Mouse (Mus musculus): Measurements from ENCODE around the gene Elovl2.
"Not testable (repeated sequence)": the region's sequence is repeated elsewhere in the genome, so short reads cannot be mapped to it uniquely, and the experiment has no call there.

Gene Elovl2

DNA sequence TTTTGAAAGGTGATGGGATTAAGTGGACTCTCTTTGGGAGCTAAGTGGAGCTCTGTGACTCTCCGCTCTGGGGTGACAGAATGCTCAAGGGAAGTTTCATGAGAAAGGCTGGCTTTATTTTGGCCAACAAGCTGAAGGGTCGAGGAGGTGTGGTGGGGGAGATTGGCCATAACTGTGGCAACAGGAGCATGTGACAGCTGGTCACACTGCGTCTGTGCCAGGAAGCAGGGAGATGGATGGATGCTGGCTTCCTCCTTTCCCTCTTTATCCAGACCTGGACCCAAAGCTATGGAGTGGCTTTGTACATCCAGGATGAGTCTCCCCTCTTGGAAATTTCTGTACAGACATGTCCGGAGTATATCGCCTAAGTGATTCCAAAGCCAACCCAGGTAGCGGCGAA, 13.0 kb upstream of the Elovl2 start:
- no peak for DNase-seq (ENCODE audit: low read depth)

DNA sequence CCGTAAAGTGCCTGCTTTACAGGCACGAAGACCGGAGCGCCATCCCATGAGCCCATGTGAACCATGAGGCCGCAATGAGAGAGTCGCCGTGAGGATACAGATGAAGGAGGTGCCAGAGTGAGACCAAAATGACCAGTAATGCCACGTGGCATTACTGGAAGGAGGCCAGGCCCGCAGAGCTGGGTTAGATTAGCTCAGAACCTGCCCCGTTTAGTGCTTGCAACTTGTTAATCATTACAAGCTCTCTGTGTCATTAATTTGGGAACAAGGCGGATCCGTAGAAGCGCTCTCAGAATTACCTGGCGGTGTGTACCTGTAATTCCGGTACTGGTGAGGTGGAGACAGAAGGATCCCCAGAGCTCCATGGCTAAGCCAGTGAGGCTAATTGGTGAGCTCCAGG, 12.0 kb upstream of the Elovl2 start:
- DNase-seq (ENCODE audit: low read depth), result no peak

DNA sequence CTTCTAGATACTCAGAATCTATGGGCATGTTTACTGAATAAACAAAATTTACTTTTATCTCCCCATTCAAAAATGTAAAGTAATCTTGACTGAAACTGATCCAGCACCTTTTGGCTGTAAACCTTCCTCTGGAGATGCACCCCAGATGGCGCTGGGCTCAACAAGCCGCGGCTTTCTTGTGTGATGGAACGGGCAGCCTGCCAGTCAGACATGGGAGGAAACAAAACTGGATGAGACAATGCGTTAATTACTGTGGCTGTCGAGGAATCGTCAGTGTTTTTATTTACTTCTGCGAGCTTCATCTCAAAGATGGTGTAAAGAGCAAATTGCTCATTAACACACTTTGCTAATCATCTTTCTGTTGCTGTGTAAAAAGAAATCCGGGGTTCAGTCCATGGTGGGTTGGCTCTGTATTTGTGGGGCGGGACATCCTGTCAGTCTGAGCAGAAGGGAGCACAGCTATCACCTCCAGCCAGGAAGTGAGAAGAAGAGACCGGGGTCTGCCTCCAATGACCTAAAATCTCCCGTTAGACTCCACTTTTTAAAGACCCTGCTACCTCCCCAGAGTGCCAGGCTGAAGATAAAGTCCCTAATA, 11.3 kb upstream of the Elovl2 start:
- no peak for DNase-seq (ENCODE audit: low read depth)

DNA sequence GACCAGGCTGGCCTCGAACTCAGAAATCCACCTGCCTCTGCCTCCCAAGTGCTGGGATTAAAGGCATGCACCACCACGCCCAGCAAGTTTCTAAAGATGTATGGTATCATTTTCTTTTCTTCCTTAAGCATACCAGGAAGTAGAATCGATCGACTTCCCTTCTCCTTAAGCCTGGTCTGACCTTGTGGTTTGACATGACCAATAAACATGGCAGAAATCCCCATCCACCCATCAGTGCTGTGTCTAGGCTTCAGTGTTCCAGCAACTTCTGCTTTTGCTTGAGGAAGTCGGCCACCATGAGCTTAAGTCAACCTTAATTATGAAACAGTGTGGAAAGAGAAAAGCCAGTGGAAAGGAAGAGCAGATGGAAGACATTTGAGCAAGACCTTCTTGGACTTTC, 10.1 kb upstream of the Elovl2 start:
- DNase-seq (ENCODE audit: low read depth), result no peak

GRCm38 (mm10) chr13:41228060-41228459, 7.9 kb upstream of the Elovl2 start:
- no peak for DNase-seq (ENCODE audit: low read depth)

GRCm38 (mm10) chr13:41226513-41226912, 6.3 kb upstream of the Elovl2 start:
- DNase-seq (ENCODE audit: low read depth), result no peak

DNA sequence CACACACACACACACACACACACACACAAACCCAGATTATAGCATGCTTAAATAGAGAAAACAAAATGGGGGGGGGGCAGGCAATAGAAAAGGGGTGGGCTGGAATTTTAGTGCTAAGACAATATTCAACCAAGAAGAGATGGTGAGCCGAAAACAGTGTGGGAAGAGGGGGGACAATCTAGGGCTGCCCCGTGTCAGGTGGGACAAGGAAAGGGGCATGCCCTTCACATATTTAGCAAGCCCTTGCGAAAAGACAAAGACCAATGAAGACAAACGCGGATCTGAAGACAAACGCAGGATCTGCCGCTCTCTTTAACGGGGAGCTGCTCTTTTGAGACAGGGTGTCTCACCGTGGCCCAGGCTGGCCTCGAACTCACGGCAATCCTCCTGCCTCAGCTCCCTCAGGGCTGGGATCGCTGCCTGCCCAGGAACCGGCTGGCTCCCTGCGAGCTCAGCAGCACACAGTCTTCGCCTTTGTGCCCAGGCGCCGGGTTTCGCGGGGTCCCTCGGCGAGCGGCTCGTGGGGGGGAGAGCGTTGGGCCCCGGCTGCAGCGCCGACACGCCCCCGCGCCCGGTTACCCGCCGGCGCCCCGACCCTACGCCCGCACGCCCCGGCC, 410 bp downstream of the Elovl2 start:
- DNase-seq (ENCODE audit: low read depth), result no peak

- DNase-seq (ENCODE audit: low read depth), result no peak
Observed at GRCm38 (mm10) chr13:41219056-41219455, 1.1 kb downstream of the Elovl2 start.

- no peak for DNase-seq (ENCODE audit: low read depth)
Observed at GRCm38 (mm10) chr13:41216236-41216635, 4.0 kb downstream of the Elovl2 start.

- DNase-seq (ENCODE audit: low read depth), result no peak
Observed at GRCm38 (mm10) chr13:41215669-41216068, 4.5 kb downstream of the Elovl2 start.

DNA sequence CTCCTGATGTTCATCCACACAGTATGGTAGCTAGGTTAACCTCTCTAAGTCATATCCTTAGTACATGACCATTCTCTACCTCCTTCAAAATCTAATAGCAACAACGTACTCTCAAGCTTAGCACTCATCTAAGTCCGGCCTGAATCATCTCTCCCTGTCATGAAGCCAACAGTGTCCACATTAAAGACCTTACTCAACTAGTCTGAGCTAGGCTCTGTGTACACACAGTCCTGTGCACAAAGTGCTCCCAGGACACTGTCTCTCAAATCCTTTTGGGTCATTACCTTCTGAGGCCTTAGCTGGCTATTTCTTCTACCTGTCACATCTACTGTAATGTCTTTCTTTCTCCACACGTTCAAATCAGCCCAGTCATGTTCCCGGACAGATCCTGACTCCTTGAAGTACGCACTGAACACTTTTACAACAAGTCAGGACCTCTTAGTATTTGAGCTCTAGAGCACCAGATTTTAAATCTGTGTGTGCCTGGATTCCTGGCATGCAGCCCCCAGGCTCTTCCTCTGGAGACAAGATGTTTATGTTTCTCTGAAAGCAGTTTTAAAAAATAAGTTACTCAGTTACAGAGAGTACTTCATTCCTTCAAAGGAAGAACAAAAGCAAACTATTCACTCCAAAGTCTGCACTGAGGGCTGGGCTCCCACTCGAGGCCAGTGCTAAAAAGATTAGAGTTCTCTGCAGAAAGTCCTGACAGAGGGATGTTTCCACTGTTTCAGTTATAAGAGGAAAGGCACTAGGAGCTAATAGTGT, 7.5 kb downstream of the Elovl2 start:
- no peak for DNase-seq (ENCODE audit: low read depth)

DNA sequence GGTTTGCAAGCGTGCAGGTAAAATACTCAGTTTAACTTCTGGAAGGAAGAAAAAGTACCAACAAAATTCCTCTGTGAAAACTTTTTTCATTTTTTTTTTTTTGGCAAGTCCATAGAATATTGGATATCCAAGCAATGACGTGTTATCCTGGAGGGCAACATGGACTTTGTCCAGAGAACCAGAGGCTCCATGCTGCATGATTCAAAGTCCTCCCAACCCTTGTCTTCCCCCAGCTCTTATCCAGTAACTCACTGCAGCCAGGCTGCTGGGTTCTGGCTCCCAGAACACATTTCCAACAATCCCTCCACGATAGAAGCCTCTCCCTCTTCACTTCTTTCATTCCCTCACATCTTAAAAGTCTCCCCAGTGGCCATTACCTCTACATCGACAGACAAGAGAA, 8.9 kb downstream of the Elovl2 start:
- DNase-seq (ENCODE audit: low read depth), result no peak

DNA sequence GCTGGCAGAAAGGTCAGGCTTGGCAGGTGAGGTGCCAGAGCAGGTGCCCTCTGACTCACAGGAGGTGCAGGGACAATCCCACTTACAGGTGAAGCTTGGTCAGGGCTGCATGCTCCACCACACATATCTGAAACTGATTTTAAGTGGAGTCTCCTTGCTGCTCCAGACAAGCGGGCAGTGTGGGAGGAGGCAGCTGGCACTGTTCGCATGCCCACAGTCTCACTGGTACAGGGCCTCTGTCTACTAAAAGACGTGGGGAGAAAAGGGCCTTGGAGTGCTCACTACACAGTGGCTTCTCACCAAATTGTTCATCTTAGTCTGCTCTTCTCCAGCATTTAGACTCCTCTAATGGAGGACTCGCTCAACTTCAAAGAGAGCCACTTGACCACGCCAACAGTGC, 14.0 kb downstream of the Elovl2 start:
- DNase-seq (ENCODE audit: low read depth), result no peak

- DNase-seq (ENCODE audit: low read depth), result not testable (repeated sequence)
Observed at GRCm38 (mm10) chr13:41205568-41205967, 14.6 kb downstream of the Elovl2 start.

GRCm38 (mm10) chr13:41203691-41204090, 16.5 kb downstream of the Elovl2 start:
- no peak for DNase-seq (ENCODE audit: low read depth)

- DNase-seq (ENCODE audit: low read depth), result no peak
Observed at GRCm38 (mm10) chr13:41203289-41203688, 16.9 kb downstream of the Elovl2 start.

GRCm38 (mm10) chr13:41200861-41201260, 19.3 kb downstream of the Elovl2 start:
- no peak for DNase-seq (ENCODE audit: low read depth)

- no peak for DNase-seq (ENCODE audit: low read depth)
Observed at GRCm38 (mm10) chr13:41195640-41196333, 24.4 kb downstream of the Elovl2 start.

- no peak for DNase-seq (ENCODE audit: low read depth)
Observed at GRCm38 (mm10) chr13:41187886-41188285, 32.3 kb downstream of the Elovl2 start.

DNA sequence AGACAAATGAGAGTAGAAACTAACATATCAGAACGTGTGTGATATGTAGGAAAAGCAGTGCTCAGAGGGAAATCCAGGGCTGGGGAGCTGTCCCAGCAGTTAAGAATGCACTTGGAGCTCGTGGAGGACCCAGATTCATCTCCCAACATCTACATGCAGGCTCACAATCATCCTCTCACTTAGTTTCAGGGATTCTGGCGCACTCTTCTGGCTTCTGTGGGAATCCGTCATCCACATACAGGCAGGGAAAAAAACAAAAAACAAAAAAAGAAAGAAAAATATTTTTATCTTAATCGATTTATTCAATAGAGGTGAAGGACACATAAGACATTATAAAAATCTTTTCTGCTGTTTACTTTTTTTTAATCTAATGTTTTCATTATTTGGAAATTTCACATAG, 61.8 kb downstream of the Elovl2 start:
- DNase-seq (ENCODE audit: low read depth), result no peak

DNA sequence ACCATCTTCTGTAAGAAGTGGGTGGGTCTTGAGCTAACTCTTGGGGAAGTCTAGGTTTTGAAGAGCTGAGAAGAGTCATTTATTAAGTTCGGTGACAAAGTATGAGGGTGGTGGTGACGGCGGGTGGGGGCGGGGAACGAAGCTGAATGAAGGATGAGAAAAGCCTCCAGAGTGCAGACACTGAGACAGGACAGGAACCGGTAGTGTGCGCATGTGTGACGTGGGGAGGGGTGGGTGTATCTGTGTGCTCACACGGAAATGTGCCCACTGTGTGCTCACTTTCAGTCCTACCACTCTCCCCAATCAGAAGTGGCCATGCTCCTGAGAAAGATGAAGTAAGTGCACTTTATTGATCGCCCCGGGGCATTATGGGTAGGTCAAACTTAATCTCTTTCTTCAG, 67.1 kb downstream of the Elovl2 start:
- no peak for DNase-seq (ENCODE audit: low read depth)

DNA sequence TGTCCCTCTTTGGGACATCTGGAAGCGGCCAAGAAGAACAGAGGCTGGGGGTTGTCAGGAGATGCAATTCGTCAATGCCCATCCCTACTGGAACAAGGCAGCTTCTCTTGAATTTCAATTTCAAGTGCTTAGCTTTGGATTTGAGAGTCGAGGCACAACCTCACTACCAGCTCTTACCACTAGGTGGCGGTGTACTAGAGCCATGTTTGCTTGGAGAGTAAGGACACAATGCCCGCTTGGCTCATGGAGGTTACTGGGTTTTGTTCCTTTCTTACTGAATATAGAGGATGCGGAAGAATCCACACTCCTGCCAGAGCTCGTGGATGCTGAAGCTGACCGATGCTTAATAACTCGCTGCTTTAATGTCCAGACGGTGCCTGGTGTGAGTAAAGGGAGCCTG, 73.9 kb downstream of the Elovl2 start:
- DNase-seq (ENCODE audit: low read depth), result peak; percentile 16

- no peak for DNase-seq (ENCODE audit: low read depth)
Observed at GRCm38 (mm10) chr13:41145433-41145970, 74.7 kb downstream of the Elovl2 start.
